Mouse (Mus musculus): ENCODE measurements at regions not wholly inside any gene's neighbourhood (a gene's known extent, or its start where the extent isn't known, plus 50 kb on each side); places are given as distances from the start of the nearest gene placed in this dataset.

DNA sequence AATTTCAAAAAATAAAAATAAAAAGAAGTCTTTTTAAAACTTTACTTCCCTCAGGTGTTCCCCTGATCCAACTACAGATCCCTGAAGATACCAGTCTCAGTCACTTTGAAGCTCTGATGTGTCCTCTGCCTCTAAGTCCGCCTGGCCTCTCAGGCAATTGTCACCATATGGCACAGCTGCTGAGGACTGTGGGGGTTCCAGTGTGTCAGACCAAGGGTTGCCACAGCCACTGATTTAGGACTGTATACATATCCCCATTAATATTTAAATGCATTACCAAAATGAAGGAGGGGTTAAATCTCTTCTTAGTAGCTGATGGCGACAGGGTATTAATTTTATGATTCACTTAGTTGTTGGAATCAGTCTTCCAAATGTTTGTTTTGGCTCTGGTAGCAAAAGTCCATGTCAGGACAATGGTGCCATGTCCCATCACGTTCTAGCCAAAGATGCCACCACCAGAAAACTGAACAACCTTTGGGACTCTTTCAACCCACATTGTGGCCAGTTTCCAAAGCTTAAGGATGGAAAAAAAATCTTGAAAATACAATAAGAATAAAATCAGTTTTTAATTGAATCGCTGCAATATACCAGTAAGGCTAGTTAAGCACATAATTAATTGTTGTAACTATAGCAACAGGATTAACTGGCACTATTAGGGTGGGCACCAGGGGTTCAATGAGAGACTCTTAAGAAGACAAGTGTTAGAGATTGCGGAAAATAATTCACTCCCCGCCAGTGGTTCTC lies 62.5 kb downstream of the Arrdc4 start:
- DNase-seq (ENCODE audit: low spot score): no peak
- intact Hi-C loops (cut with DNase I): no loop called here

DNA sequence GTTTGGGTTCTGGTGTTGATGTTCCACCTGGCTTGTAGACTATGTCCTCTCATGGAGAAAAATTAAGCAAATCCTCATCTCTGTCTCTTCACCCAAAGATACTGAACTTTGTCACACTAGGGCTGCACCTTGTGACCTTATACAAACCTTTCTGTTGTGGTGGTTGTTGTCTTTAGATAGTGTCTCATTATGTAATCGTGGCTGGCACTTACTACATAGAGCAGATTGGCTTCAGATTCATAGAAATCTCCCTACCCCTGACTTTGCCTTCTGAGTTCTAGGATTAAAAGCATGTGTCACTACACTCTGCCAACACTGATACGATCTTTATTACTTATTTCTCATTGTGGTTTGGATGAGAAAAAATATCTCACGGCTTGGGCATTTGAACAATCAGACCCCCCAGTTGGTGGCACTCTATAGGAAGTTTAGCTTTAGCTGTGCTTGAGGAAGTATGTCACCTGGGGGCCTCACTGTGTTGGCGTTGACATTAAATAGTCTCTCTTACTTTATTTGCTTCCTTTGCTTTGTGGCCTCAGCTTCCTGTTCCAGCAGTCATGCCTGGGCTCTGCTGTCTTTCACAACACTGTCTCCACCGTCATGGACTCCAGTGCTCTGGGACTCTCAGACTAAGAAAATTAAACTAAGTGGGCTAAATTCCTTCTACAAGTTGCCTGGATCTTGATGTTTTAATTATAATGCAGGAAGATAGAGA lies 66.0 kb downstream of the Arrdc4 start:
- intact Hi-C loops (cut with DNase I): no loop called here
- no peak for DNase-seq (ENCODE audit: low spot score)

DNA sequence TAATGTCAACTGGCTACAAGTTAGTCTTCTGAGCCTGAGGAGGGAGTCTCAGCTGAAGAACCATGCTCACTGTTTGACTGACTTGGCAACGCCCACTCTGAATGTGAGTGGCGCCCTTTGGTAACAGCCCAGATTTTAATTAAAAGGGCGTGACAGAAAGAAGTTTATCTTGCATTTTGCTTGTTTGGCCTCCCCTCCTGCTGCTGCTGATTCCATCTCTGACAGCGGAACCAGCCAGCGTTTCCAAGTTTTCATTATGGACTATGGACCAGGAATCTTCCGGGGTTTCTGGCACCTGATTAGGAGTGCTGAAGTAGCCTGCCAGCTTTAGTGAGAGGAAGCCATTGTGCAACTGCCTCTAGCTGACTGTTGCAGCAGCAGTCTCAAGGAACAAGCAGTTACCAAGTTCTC lies 66.7 kb downstream of the Arrdc4 start:
- intact Hi-C loops (cut with DNase I): no loop called here

DNA sequence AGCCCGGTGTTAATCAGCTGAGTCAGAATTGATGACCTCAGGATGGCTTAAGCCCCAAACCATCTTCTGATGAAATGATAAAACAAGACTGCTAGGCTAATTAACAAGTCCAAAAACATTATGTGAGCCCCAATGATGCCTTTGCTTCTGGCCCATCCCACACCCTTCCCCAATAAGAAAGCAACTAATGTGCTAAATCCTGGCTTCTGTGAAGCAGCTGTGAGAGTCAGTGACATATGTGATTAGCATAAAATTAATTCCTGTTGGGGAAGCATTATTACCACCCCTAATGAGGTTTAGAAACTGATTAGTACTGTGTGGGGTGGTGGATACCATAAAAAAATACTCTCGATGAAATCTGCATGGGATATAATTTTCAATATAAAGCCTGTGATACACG lies 69.3 kb downstream of the Arrdc4 start:
- DNase-seq (ENCODE audit: low spot score): no peak
- intact Hi-C loops (cut with DNase I): no loop called here

More for the DNA sequence above, 66.7 kb downstream of the Arrdc4 start:
- DNase-seq (ENCODE audit: low spot score): no peak

DNA sequence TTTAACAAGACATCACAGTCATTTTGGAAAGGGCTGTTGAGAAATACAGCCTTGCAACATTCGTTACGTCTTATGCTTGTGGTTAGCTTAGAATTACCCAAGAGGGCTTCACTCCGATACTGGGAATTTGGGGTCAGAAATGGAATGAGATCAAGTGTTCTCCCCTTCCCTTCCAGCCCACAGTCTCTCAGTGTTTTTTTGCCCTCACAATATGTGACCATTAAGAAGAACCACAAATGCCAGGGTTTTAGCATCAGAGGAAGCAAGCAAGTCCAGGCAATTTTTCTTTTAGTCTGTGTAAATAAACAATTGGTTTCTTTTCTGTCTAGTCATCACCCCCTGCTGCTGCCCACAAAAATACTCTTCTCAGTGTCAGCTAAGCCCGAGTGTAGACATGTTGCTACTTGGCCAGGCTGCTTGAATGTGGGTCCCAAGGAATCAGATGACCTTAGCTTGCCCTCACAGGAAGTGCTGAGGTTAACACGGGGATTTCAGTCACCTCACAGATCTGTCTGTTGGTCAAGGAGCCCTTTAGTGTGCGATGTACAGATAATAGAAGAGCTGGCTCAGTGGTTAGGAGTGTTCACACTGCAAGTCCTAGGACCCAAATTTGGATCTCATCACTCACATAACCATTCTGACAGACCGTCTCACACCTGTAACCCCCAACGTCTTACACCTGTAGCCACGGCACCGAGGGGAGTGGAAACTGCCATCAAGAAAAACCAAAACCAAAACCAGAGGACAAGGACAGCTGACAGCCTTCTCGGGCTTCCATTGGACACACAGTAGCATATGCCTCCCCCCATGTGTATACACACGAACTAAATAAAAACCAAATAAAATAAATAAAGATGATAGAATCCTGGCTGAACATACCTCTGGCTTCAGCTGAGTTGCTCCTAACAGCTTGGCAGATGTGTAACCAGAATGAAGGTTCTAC lies 81.0 kb downstream of the Arrdc4 start:
- no peak for DNase-seq (ENCODE audit: low spot score)
- intact Hi-C loops (cut with DNase I): loop anchor here (5.0 kb wide), 1 partner anchor 154 kb away; no protein-coding TSS in a partner anchor

DNA sequence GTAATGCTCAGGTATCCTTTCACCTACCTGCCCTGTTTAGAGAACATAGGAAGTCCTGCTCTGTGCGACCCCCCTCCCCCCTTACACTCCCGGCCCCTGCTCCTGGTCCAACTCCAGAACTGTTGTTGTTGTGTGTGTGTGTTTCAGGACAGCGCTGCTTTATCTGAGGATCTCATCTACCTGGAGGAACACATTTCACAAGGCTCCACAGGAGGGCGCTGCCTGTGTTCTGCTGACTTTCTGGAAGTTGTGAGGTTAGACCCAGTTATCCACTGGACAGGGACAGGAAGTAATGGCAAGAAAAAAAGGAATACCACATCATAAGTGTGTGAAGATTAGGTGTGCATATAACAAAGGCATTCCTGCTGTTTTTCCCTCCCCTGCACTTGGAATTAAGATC lies 81.8 kb downstream of the Arrdc4 start:
- no peak for DNase-seq (ENCODE audit: low spot score)
- intact Hi-C loops (cut with DNase I): loop anchor here (5.0 kb wide), 1 partner anchor 155 kb away; no protein-coding TSS in a partner anchor

DNA sequence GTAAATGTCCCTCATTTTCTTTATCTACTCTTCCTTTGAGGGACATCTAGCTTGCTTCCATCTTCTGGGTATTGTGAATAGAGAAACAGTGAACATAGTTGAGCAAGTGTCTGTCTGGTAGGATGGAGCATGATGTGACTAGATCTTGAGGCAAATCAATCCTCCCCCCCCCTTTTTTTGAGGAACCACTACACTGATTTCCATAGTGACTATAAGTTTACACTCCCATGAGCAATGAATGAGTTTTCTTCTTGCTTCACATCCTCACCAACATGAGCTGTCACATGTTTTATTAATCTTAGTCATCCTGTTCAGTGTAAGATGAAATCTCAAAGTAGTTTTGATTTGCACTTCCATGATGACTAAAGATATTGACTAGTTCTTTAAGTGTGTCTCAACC lies 92.7 kb downstream of the Arrdc4 start:
- intact Hi-C loops (cut with DNase I): no loop called here

DNA sequence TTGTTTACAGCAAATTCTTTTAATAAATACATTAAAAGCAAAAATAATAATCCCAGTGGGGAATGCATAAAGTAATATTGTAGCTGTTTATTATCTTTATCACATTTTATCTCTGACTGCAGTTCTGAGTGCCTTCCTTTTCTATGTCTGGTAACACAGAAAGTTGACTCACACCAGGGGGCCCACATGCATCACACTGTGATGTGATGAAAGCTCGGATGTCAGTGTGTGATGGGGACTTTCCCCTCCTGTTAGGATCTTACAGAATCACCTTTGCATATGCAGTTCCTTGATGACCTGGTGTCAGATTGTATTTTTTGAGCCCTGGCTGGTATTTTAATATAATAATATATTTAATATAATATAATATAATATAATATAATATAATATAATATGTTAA lies 95.5 kb downstream of the Arrdc4 start:
- intact Hi-C loops (cut with DNase I): no loop called here
- no peak for DNase-seq (ENCODE audit: low spot score)

More for the DNA sequence above, 92.7 kb downstream of the Arrdc4 start:
- no peak for DNase-seq (ENCODE audit: low spot score)

DNA sequence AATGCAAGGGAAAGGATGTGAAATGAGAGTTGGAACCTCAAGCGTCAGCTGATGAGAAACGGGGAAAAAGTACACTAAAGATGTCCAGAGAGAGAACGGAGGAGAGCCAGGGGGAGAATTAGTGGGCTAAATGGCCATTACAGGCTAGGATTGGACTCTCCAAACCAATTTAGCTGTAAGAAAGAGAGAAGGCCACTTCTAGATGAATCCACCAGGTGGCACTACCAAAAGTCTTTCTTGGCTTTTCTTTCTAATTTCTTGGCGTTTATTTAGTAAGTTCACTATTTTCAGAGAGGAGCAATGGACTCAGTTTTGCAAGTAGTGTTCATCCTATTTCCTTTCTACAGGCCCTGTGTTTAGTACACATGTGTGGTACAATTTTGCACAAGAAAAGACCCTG lies 97.6 kb downstream of the Arrdc4 start:
- no peak for DNase-seq (ENCODE audit: low spot score)
- intact Hi-C loops (cut with DNase I): loop anchor here (1.0 kb wide), 1 partner anchor 172 kb away; no protein-coding TSS in a partner anchor

DNA sequence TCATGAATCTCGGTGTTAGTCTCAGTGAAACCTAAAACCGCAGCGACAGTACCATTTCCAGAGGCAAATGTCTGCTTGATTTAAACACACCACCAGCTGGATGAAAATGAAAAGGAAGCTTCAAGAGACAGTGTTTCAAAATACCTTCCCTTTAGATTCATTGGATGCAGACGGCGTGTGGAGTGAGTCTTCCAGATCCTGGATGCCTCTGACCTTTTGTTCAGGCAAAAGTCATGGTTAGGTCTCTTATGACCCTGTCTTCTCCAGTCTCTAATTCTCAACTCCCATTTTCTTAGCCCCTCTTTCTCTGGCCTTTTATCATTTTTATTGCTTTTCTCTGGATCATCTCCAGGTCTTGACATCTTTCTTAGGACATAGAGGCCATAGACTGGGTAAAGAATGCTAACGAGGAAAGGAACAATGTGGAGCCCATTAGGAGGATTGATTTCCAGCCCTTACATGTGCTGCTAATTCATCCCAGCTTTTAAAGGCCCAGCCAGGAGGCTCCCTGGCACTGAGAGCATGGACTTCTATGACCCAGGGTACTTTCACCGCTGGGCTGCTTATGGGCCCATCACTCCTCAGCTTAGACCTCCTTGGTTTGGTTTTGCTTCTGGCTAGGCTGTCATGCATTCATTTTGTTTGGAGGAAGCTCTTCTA lies 111.4 kb downstream of the Arrdc4 start:
- intact Hi-C loops (cut with DNase I): no loop called here
- no peak for DNase-seq (ENCODE audit: low spot score)

DNA sequence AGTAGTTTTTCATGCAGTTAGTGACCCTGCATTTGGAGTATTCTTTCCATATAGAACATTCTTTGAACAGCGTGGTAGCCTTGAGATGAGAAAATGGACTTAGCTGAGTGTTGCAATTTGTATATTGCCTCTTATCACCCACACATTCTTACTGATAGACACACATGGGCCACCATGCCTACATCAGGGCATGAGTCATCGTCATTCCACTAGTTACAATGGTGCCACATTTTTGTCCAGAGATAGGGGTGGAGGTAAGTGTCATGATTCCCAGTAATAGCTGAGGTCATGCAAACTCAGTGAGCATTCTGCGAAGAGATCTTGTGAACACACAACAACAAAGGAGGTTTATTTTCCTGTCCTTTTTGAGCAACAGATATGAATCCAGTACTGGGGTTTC lies 128.0 kb downstream of the Arrdc4 start:
- intact Hi-C loops (cut with DNase I): no loop called here
- DNase-seq (ENCODE audit: low spot score): no peak

DNA sequence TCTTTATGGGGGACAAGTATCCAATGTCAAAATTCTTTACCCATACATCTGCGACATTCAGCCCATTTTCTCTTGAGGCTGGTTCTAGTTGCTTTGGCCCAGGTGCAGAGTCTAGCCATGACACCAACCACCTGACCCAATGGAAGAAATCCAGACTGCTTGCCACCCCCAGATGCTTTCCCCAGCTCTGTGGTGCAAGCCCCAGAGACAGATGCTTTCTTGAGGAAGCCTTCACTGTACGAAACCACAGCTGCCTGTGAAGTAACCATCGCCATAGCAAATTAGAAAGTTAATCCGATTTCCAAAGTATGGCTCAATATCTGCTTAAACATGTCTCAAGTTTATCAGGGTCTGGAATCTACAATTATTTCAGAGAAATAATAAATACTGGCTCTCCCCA lies 138.5 kb downstream of the Arrdc4 start:
- intact Hi-C loops (cut with DNase I): no loop called here
- DNase-seq (ENCODE audit: low spot score): no peak

DNA sequence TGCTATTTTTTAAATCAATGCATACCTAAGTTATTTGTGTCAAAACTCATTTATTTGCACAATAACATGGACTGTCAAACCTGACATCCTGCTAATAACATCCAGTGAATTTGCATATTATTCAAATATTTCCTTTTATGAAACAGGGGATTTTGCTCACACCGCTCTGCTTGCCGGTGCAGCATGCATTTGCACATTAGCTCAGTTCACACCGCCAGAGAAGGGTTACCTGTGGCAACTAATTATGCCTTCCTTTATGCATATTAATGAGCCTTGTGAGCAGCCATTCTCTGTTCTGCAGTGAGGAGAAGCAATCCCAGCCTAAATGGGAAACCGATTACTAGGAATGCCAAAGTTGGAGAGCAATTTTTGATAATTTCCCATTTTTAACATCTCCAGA lies 141.9 kb downstream of the Arrdc4 start:
- no peak for DNase-seq (ENCODE audit: low spot score)
- intact Hi-C loops (cut with DNase I): loop anchor here (5.0 kb wide), 1 partner anchor 85 kb away; no protein-coding TSS in a partner anchor

DNA sequence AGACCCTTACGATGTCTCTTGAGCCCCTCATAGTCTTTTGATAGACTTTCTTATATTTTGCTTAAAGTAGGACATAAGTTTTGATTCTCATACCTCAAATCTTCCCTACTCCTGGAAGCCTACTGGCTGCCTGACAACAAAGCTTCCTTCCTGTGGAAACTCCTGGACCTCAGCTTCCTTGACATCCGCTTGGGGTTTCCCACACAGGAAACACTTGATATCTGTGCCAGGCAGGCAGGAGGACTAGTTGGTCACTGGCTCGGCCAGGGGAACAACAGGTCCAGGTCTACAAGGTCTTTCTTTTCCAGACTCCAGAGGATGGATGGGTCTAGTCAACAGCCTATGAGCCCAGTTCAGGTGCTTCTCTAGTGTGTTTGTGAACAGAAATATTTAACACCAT lies 142.8 kb downstream of the Arrdc4 start:
- no peak for DNase-seq (ENCODE audit: low spot score)

DNA sequence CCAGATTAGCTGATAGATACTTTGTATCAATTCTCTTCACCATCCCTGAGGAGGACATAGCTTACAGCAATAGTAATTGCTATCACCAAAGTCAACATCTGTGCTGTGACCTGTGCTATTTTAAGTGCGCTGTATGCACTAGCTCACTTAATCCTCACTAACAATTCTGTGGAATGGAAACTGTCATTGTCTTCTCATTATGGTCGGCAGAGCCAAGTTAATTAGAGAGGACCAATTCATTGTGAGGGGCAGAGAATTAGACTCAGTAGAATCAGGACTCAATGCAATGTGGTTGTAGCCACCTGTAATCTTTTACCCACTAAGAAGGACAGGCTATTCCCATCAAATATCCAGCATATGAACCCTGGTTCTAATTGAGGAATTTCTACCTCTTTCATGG lies 145.3 kb downstream of the Arrdc4 start:
- intact Hi-C loops (cut with DNase I): no loop called here
- no peak for DNase-seq (ENCODE audit: low spot score)

More for the DNA sequence above, 142.8 kb downstream of the Arrdc4 start:
- intact Hi-C loops (cut with DNase I): loop anchor here (5.0 kb wide), 1 partner anchor 86 kb away; no protein-coding TSS in a partner anchor

DNA sequence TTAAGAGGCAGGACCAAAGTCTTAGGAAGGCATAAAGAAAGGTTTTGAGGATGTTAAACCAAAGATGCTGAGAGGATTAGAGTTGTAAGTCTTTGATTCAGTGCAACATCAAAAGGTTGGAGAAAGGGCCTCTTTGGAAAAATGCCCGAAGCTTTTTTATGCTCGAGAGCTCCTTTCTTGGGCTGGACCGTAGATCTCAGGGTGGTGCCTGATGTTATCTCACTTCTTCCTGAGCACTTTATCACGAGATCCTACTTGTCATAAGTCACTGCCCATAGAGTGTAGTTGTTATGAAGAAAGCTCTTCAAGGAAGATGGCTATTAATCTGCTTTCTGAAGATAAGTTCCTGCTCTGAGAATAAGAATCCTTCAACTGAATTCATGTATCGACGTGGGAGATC lies 147.0 kb downstream of the Arrdc4 start:
- intact Hi-C loops (cut with DNase I): no loop called here
- no peak for DNase-seq (ENCODE audit: low spot score)

DNA sequence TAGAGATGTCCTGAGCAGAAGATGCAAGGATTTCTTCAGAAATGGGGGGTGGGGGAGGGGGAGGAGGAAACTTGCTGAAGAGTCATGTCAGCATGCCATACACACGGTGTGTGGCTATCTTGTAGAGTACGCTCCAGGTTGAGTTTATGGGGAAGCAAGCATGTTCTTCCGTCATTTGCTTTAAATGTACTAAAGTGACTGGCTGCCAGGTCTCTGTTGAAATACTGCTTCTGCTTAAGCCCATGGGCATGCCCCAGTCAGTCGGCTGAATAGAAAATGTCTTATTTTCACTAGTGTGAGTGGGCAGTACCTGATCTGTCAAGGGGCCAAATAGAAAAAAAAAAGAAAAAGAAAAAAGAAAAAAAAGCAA lies 155.0 kb downstream of the Arrdc4 start:
- intact Hi-C loops (cut with DNase I): no loop called here

DNA sequence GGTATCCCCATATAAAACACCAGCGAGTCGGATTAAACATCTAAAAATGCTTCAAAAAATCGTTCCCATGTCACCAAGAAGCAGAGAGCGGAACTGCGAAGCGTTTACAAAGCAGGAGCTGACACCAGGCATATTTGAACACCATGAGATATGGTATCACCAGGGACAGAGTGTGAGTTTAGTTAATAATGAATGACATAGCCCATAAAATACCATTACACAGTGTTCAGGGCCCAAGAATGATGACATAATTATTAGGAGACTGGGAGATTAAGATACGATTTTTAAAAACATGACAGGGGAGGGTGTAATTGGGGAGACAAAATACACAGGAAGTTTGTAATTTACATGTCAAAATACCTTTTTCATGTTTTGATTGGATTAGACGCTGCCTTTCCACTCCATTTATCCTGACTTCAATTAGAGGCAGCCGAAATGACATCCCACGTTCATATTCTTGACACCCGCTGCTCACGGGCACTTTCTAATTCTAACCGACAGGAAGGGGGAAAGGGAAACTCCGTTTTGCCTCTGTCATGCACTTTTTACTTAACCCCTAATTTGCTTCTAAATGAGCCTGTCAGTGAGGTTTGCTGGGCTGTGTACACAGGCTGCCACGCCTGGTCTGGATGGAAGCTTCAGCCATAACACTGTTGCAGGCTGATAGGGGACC lies 155.6 kb downstream of the Arrdc4 start:
- intact Hi-C loops (cut with DNase I): no loop called here

More for the DNA sequence above, 155.0 kb downstream of the Arrdc4 start:
- no peak for DNase-seq (ENCODE audit: low spot score)

More for the DNA sequence above, 155.6 kb downstream of the Arrdc4 start:
- no peak for DNase-seq (ENCODE audit: low spot score)
